Mouse (Mus musculus): ENCODE measurements at regions not wholly inside any gene's neighbourhood (a gene's known extent, or its start where the extent isn't known, plus 50 kb on each side); places are given as distances from the start of the nearest gene placed in this dataset.

GRCm38 (mm10) chr10:97030996-97031395 is 414.2 kb downstream of the Btg1 start:
- DNase-seq (ENCODE audit: low spot score) (no peak), ATAC-seq (replicated peaks; ENCODE audit: insufficient number of reproducible peaks, low FRiP score, low TSS enrichment, low read depth) (no peak)
- H3K27ac ChIP-seq (replicated peaks; ENCODE audit: low read depth, low read length): no peak overlapping the region
- H3K36me3 ChIP-seq (replicated peaks; ENCODE audit: control insufficient read depth, insufficient read depth, low read depth, low read length): no peaks in the 10 kb centered on the region
- H3K4me2 ChIP-seq (ENCODE audit: low read depth, low read length): no peak overlapping the region
- no peaks in the 10 kb centered on the region for H3K9me3 ChIP-seq (replicated peaks; ENCODE audit: control insufficient read depth, low read length)
- WGBS: 77% methylated on average over 2 of the region's 2 CpGs
- H3K27me3 ChIP-seq (ENCODE audit: control insufficient read depth, insufficient read depth, low read length): no peaks in the 10 kb centered on the region
- no peak overlapping the region for H3K4me3 ChIP-seq (ENCODE audit: low read depth, low read length)
- no peaks in the 10 kb centered on the region for H3K4me1 ChIP-seq (ENCODE audit: control insufficient read depth, insufficient read depth, low read length)
- H3K9ac ChIP-seq (replicated peaks; ENCODE audit: low read length): no peak overlapping the region

GRCm38 (mm10) chr10:97035371-97035786 is 418.6 kb downstream of the Btg1 start:
- no peak overlapping the region for H3K4me2 ChIP-seq (ENCODE audit: low read depth, low read length)
- no peak overlapping the region for H3K9ac ChIP-seq (replicated peaks; ENCODE audit: low read length)
- no peaks in the 10 kb centered on the region for H3K36me3 ChIP-seq (replicated peaks; ENCODE audit: control insufficient read depth, insufficient read depth, low read depth, low read length)
- no peaks in the 10 kb centered on the region for H3K9me3 ChIP-seq (replicated peaks; ENCODE audit: control insufficient read depth, low read length)
- WGBS: 82% methylated on average over 12 of the region's 12 CpGs
- no peaks in the 10 kb centered on the region for H3K27me3 ChIP-seq (ENCODE audit: control insufficient read depth, insufficient read depth, low read length)
- DNase-seq (ENCODE audit: low spot score) (no peak), ATAC-seq (replicated peaks; ENCODE audit: insufficient number of reproducible peaks, low FRiP score, low TSS enrichment, low read depth) (no peak)
- no peak overlapping the region for H3K27ac ChIP-seq (replicated peaks; ENCODE audit: low read depth, low read length)
- no peak overlapping the region for H3K4me3 ChIP-seq (ENCODE audit: low read depth, low read length)
- H3K4me1 ChIP-seq (ENCODE audit: control insufficient read depth, insufficient read depth, low read length): no peaks in the 10 kb centered on the region

- Histone ChIP-seq H3K4me3 (ENCODE audit: low read depth, low read length) (no peak overlapping the region), H3K27me3 (ENCODE audit: control insufficient read depth, insufficient read depth, low read length) (no peaks in the 10 kb centered on the region), H3K4me2 (ENCODE audit: low read depth, low read length) (no peak overlapping the region), H3K9me3 (replicated peaks; ENCODE audit: control insufficient read depth, low read length) (no peaks in the 10 kb centered on the region), H3K27ac (replicated peaks; ENCODE audit: low read depth, low read length) (no peak overlapping the region), H3K4me1 (ENCODE audit: control insufficient read depth, insufficient read depth, low read length) (no peaks in the 10 kb centered on the region), H3K36me3 (replicated peaks; ENCODE audit: control insufficient read depth, insufficient read depth, low read depth, low read length) (no peaks in the 10 kb centered on the region), H3K9ac (replicated peaks; ENCODE audit: low read length) (no peak overlapping the region)
- DNase-seq (ENCODE audit: low spot score) (no peak), ATAC-seq (replicated peaks; ENCODE audit: insufficient number of reproducible peaks, low FRiP score, low TSS enrichment, low read depth) (no peak)
- 49% methylated on average over 4 of the region's 4 CpGs for WGBS
Observed at GRCm38 (mm10) chr10:97038025-97038424, 421.2 kb downstream of the Btg1 start.

GRCm38 (mm10) chr10:97047566-97047965 is 430.8 kb downstream of the Btg1 start:
- DNase-seq (ENCODE audit: low spot score): no peak
- H3K27me3 ChIP-seq (ENCODE audit: control insufficient read depth, insufficient read depth, low read length): no peaks in the 10 kb centered on the region
- no peaks in the 10 kb centered on the region for H3K9me3 ChIP-seq (replicated peaks; ENCODE audit: control insufficient read depth, low read length)
- H3K27ac ChIP-seq (replicated peaks; ENCODE audit: low read depth, low read length): no peak overlapping the region
- ATAC-seq (replicated peaks; ENCODE audit: insufficient number of reproducible peaks, low FRiP score, low TSS enrichment, low read depth): no peak
- no peaks in the 10 kb centered on the region for H3K4me1 ChIP-seq (ENCODE audit: control insufficient read depth, insufficient read depth, low read length)
- no peak overlapping the region for H3K4me2 ChIP-seq (ENCODE audit: low read depth, low read length)
- no peaks in the 10 kb centered on the region for H3K36me3 ChIP-seq (replicated peaks; ENCODE audit: control insufficient read depth, insufficient read depth, low read depth, low read length)
- 78% methylated on average over 2 of the region's 2 CpGs for WGBS
- H3K4me3 ChIP-seq (ENCODE audit: low read depth, low read length): no peak overlapping the region
- H3K9ac ChIP-seq (replicated peaks; ENCODE audit: low read length): no peak overlapping the region

- H3K4me2 ChIP-seq (ENCODE audit: low read depth, low read length): no peak overlapping the region
- ATAC-seq (replicated peaks; ENCODE audit: insufficient number of reproducible peaks, low FRiP score, low TSS enrichment, low read depth) (no peak), DNase-seq (ENCODE audit: low spot score) (no peak)
- H3K9ac ChIP-seq (replicated peaks; ENCODE audit: low read length): no peak overlapping the region
- no peaks in the 10 kb centered on the region for H3K9me3 ChIP-seq (replicated peaks; ENCODE audit: control insufficient read depth, low read length)
- H3K4me1 ChIP-seq (ENCODE audit: control insufficient read depth, insufficient read depth, low read length): no peaks in the 10 kb centered on the region
- no peak overlapping the region for H3K27ac ChIP-seq (replicated peaks; ENCODE audit: low read depth, low read length)
- no peaks in the 10 kb centered on the region for H3K27me3 ChIP-seq (ENCODE audit: control insufficient read depth, insufficient read depth, low read length)
- no peaks in the 10 kb centered on the region for H3K36me3 ChIP-seq (replicated peaks; ENCODE audit: control insufficient read depth, insufficient read depth, low read depth, low read length)
- no peak overlapping the region for H3K4me3 ChIP-seq (ENCODE audit: low read depth, low read length)
- WGBS: 60% methylated on average over 2 of the region's 2 CpGs
Observed at GRCm38 (mm10) chr10:97047996-97048395, 431.2 kb downstream of the Btg1 start.

GRCm38 (mm10) chr10:97054472-97054871 is 424.9 kb upstream of the Dcn start:
- ATAC-seq (replicated peaks; ENCODE audit: insufficient number of reproducible peaks, low FRiP score, low TSS enrichment, low read depth): no peak
- Histone ChIP-seq H3K9ac (replicated peaks; ENCODE audit: low read length) (no peak overlapping the region), H3K27ac (replicated peaks; ENCODE audit: low read depth, low read length) (no peak overlapping the region), H3K4me3 (ENCODE audit: low read depth, low read length) (no peak overlapping the region), H3K36me3 (replicated peaks; ENCODE audit: control insufficient read depth, insufficient read depth, low read depth, low read length) (no peaks in the 10 kb centered on the region), H3K27me3 (ENCODE audit: control insufficient read depth, insufficient read depth, low read length) (no peaks in the 10 kb centered on the region), H3K4me2 (ENCODE audit: low read depth, low read length) (no peak overlapping the region), H3K9me3 (replicated peaks; ENCODE audit: control insufficient read depth, low read length) (no peaks in the 10 kb centered on the region), H3K4me1 (ENCODE audit: control insufficient read depth, insufficient read depth, low read length) (no peaks in the 10 kb centered on the region)
- DNase-seq (ENCODE audit: low spot score): no peak
- 96% methylated on average over 3 of the region's 3 CpGs for WGBS

GRCm38 (mm10) chr10:97061961-97062360 is 417.4 kb upstream of the Dcn start:
- H3K4me3 ChIP-seq (ENCODE audit: low read depth, low read length): no peak overlapping the region
- ATAC-seq (replicated peaks; ENCODE audit: insufficient number of reproducible peaks, low FRiP score, low TSS enrichment, low read depth) (no peak), DNase-seq (ENCODE audit: low spot score) (no peak)
- no peaks in the 10 kb centered on the region for H3K4me1 ChIP-seq (ENCODE audit: control insufficient read depth, insufficient read depth, low read length)
- no peaks in the 10 kb centered on the region for H3K9me3 ChIP-seq (replicated peaks; ENCODE audit: control insufficient read depth, low read length)
- H3K27ac ChIP-seq (replicated peaks; ENCODE audit: low read depth, low read length): no peak overlapping the region
- no peaks in the 10 kb centered on the region for H3K27me3 ChIP-seq (ENCODE audit: control insufficient read depth, insufficient read depth, low read length)
- no peaks in the 10 kb centered on the region for H3K36me3 ChIP-seq (replicated peaks; ENCODE audit: control insufficient read depth, insufficient read depth, low read depth, low read length)
- no peak overlapping the region for H3K9ac ChIP-seq (replicated peaks; ENCODE audit: low read length)
- WGBS: 83% methylated on average over 3 of the region's 3 CpGs
- H3K4me2 ChIP-seq (ENCODE audit: low read depth, low read length): no peak overlapping the region

- no peak overlapping the region for H3K27ac ChIP-seq (replicated peaks; ENCODE audit: low read depth, low read length)
- no peak overlapping the region for H3K4me2 ChIP-seq (ENCODE audit: low read depth, low read length)
- no peaks in the 10 kb centered on the region for H3K4me1 ChIP-seq (ENCODE audit: control insufficient read depth, insufficient read depth, low read length)
- DNase-seq (ENCODE audit: low spot score): no peak
- no peak overlapping the region for H3K9ac ChIP-seq (replicated peaks; ENCODE audit: low read length)
- ATAC-seq (replicated peaks; ENCODE audit: insufficient number of reproducible peaks, low FRiP score, low TSS enrichment, low read depth): no peak
- no peaks in the 10 kb centered on the region for H3K9me3 ChIP-seq (replicated peaks; ENCODE audit: control insufficient read depth, low read length)
- H3K36me3 ChIP-seq (replicated peaks; ENCODE audit: control insufficient read depth, insufficient read depth, low read depth, low read length): no peaks in the 10 kb centered on the region
- H3K4me3 ChIP-seq (ENCODE audit: low read depth, low read length): no peak overlapping the region
- H3K27me3 ChIP-seq (ENCODE audit: control insufficient read depth, insufficient read depth, low read length): no peaks in the 10 kb centered on the region
Observed at GRCm38 (mm10) chr10:97064546-97064945, 414.9 kb upstream of the Dcn start.
